Mouse (Mus musculus) spleen, adult 18-20 months (tissue): Measurements from ENCODE around the gene Sncb.
"Not testable (repeated sequence)": the region's sequence is repeated elsewhere in the genome, so short reads cannot be mapped to it uniquely, and the experiment has no call there.

Experiments
- DNase-seq, 2 experiments: peaks; one replicate each; pipeline ENCODE4 v3.0.0; 2022; ENCODE audit warnings: mixed read lengths in 2 of 2

The Sncb gene

GRCm38 (mm10) chr13:54766192-54766768, at the start of gene Sncb:
Gene Sncb (minus strand): TSS chr13:54766595.
- peak; percentile 33 to 68 for DNase-seq

DNA sequence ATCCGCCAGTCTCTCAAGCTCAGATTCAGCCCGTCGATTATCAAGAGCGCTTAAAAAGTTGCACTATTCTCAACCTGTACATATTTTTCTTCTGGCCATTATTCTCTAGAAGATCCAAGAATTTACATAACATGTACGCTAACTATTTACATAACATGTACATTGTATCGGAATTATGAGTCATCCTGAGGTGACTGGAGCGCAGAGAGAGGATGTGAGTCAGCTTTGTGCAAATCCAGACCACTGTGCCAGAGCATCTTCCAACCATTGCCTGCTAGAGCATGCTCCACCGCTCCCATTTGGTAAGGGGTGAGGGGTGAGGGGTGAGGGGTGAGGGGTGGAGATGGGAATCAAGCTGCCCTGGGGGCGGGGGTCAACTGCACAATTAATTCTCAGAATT, 47.0 kb upstream of the Sncb start:
- no peak for DNase-seq

DNA sequence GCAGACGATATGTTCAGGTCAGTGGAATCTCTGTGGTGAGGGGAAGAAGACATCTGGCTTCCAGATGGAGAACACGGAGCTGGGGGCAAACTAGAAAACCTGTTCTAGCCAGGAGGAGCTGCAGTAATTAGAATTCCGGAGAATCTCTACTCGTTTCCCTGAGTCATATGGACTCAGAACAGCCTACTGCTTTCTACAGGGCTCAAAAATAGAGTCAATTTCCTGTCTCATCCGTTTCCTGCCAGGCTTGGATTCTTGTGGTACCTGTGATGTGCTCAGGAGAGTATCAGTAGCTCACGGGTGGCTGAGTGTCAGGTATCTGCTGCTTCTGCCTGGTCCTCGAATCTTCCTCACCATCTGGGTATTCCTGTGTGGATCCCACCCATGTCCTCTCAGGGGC, 45.1 kb upstream of the Sncb start:
- DNase-seq: no peak

- DNase-seq: no peak
Observed at GRCm38 (mm10) chr13:54808067-54808466, 41.7 kb upstream of the Sncb start.

DNA sequence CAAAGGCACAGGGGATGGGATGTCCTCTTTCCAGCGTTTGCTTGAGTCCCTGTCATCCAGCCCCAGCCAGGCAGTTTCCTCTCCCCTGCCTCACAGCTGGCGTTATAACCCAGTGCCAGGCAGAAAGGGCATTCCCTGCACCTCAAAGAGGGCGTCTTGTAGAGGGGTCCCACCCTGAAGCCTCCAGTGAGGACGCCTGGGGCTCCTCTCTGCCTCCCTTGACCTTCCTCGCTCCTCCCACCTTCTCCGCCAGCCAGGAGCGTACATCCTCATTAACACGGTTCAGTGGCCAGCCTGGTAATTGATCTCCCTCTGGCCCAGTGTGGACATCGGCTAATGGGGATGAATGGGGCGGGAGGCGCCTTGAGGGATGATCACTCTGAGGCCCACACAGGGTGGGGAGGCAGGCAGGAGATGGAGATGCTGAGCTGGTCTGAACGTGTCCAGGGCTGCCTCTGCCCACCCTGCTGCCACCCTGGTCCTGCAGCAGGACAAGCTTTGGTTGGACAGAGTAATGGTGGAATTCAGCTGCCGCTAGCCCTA, 40.1 kb upstream of the Sncb start:
- DNase-seq: no peak

GRCm38 (mm10) chr13:54805134-54805838, 38.9 kb upstream of the Sncb start:
- no peak for DNase-seq

GRCm38 (mm10) chr13:54803010-54803409, 36.6 kb upstream of the Sncb start:
- no peak for DNase-seq

DNA sequence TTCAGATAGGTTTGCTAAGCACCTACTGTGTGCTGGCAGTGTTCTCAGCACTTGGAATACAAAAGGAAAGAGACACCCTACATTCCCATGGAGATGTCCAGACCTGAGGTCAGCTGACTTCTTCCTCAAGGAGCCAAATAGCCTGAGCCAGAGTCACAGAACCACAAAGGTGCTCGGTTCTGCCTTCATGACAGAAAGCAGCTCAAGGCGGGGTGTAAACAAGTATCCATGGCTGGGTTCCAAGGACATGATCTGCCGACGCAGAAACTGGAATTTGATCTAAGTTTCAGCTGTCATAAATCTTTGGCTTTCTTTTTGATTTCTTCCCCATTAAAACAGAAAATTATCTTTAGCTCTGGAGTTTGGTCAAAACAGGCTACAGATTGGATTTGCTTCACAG, 33.8 kb upstream of the Sncb start:
- no peak for DNase-seq

GRCm38 (mm10) chr13:54799701-54800100, 33.3 kb upstream of the Sncb start:
- DNase-seq: peak; percentile 42 to 68

DNA sequence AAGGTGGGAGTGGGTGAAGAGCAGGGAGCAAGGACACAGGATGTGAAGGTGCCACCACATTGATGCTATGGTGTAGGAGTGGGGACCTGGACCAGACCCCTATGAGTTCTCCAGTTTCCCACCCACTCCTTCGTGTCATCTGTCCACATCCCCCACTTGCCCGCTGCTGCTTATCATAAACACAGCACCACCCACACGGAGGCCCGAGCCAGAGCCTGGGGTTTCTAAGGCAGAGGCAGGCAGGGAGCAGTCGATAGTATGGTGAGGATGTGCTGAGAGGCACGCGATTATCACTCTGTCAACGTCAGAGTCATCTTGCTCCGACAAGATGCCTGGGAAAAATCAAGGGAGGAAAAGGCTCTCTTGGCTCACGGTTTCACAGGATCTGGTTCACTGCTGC, 32.3 kb upstream of the Sncb start:
- no peak for DNase-seq

- DNase-seq: no peak
Observed at GRCm38 (mm10) chr13:54797861-54798643, 31.7 kb upstream of the Sncb start.

GRCm38 (mm10) chr13:54797356-54797755, 31.0 kb upstream of the Sncb start:
- DNase-seq: peak in 1 of 2 experiments; percentile 25

GRCm38 (mm10) chr13:54794843-54795242, 28.4 kb upstream of the Sncb start:
- DNase-seq: no peak

DNA sequence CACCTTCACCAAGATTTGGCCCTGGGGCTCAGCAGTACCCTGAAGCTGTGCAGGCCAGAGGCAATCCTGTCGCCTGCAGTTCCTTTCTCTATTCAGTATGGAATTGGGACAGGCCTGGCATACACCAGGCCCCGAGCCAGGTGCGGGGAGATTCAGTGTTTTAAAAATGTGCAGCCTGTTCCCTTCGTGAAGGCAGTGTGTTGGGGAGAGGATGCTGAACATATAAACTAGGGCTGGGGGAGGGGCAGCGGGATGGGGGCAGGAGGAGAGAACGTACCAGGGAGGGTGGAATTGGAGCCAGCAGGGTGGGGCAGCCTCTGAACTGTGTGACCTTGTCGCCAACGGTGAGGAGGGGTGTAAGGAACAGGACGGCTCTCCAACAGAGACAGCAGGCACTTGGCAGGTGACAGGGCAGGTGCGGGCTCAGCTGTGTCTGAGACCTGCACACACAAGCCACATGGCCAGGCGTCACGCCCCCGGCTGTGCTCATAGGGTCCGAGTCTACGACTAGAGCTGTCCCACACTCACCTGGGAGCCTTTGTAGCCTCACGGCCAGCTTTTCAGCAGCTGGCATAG, 27.7 kb upstream of the Sncb start:
- DNase-seq: no peak

GRCm38 (mm10) chr13:54792259-54793230, 26.1 kb upstream of the Sncb start:
- peak in 1 of 2 experiments; percentile 20 for DNase-seq

DNA sequence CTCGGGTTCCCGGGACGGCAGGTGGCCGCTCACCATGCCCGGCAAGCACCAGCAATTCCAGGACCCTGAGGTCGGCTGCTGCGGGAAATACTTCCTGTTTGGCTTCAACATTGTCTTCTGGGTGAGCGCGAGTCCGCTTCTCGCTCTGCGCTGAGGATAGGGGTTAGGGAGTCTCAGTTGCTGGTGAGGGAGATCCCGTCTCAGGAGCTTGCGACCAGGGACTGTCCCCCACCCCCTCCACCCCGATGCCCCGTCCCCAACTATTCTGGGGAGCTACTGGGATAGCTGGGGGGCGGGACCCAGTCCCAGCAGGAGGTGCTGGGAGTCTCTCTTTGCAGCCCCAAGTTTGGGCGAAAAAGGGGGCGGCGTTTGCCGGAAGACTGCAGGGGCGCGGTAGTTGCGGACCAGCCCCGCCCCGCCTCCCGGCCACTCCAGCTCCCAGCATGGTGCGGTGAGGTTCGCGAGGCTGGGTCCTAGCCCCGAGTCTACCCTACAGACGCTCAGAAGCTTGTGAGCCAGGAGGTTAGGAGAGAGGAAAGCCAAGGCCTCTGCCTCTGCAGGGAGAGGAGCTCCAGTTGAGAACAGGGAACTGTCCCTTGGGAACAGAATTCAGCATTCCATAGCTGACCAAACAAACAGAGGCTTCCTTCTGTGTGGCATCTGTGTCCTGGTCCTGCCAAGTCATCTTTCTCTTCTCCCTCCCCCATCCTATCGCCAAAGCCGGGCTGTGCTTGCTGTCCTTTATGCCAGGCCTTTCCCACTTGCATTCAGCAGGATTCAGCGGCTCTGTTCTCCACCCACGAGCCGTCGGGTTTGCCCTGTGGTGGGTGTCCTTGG, 23.4 kb upstream of the Sncb start:
- DNase-seq: peak; percentile 28 to 39

DNA sequence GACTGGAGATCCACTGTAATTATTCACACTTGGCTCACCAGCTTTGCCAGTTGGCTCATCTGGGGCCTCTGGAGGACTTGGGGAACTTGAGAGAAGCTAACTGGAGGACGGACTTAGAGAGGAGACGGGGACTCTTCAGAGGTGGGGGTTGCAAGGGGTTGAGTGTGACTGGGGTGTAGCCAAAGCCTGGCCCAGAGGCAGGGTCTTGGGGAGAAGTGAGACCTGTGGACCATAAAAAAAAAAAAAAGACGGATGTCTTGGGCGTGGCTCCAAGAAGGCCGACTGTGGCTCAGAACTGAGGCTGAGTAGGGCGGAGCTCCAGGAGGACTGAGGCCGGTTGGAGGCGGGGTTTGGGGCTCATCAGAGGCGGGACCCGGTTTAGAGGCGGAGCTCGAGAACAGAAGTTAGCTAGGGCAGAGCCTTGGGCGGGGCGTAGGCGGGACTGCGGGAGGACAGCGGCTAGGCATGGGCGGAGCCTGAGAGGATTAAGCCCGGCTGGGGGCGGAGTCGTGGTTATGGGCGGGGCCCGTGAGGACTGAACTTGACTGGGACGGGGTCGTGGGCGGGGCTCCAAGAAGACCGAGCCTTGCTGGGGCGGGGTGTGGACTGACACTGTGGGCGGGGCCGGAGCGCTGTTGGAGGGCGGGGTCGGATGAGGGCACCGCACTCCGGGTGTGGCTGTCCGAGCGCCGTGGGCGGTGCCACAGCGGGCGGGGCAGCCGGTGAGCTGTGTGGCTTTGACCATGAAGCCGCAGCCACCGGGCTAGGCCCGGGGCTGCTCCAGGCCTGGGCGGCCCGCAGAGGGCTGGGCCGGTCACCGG, 22.6 kb upstream of the Sncb start, which contains the start of gene Tspan17:
Tspan17 (plus strand) TSS at position 638 of the 821 bp plus-strand sequence.
- peak; percentile 96 to 98 for DNase-seq

GRCm38 (mm10) chr13:54787591-54787990, 21.2 kb upstream of the Sncb start:
- DNase-seq: not testable (repeated sequence)

- no peak for DNase-seq
Observed at GRCm38 (mm10) chr13:54783698-54784097, 17.3 kb upstream of the Sncb start, which contains the start of gene Eif4e1b. Gene Eif4e1b (plus strand): TSS chr13:54783998.

GRCm38 (mm10) chr13:54783235-54783634, 16.8 kb upstream of the Sncb start:
- no peak for DNase-seq
